Mouse (Mus musculus) small intestine, adult 2 months (tissue): ENCODE measurements around the gene Nthl1. TPM values are rescaled to one million over a fixed set of nuclear protein-coding genes. Genes with fewer than 3 reads are reported as not detected.
A peak's percentile ranks its signal among the peaks of the same experiment; 100 is the strongest.

Experiments
- H3K27ac ChIP-seq: fragments of 200-500 bp; 2 replicates; pipeline ENCODE4 v1.5.1; 2012; ENCODE audit warnings: low read depth, low read length, control low read depth, inconsistent platforms; ENCODE audit not compliant: insufficient read depth
- H3K27me3 ChIP-seq: fragments of 200-500 bp; 2 replicates; pipeline ENCODE4 v1.6.1; 2012; ENCODE audit warnings: mild to moderate bottlenecking, moderate library complexity, low read length, inconsistent platforms; ENCODE audit not compliant: control insufficient read depth, insufficient read depth
- H3K36me3 ChIP-seq: fragments of 200-500 bp; 2 replicates; pipeline ENCODE4 v1.6.1; 2012; ENCODE audit warnings: mild to moderate bottlenecking, low read length, control low read depth, inconsistent platforms; ENCODE audit not compliant: control insufficient read depth, insufficient read depth
- H3K4me1 ChIP-seq: fragments of 200-500 bp; 2 replicates; pipeline ENCODE4 v1.6.1; 2012; ENCODE audit warnings: low read length, inconsistent platforms, mixed read lengths; ENCODE audit not compliant: control insufficient read depth, insufficient read depth, insufficient read length
- H3K4me3 ChIP-seq: fragments of 200-500 bp; 2 replicates; pipeline ENCODE4 v1.5.1; 2012; ENCODE audit warnings: low read depth, mild to moderate bottlenecking, control low read depth, inconsistent platforms, low read length, moderate library complexity
- CTCF ChIP-seq: fragments of 200-500 bp; IDR thresholded peaks from 2 replicates; pipeline ENCODE4 v1.5.1; 2012; ENCODE audit warnings: low read depth, mild to moderate bottlenecking, control low read depth, inconsistent platforms, low read length, moderate library complexity, mixed read lengths; ENCODE audit not compliant: insufficient replicate concordance, insufficient read length; ENCODE audit errors: extremely low read depth
- POLR2A ChIP-seq: fragments of 200-500 bp; IDR thresholded peaks from 2 replicates; pipeline ENCODE4 v1.6.1; 2012; ENCODE audit warnings: low read depth, mild to moderate bottlenecking, control low read depth, inconsistent platforms, low read length, moderate library complexity
- WGBS: fragments of 180-500 bp; shearing (Covaris S2); methylation state at CpG from one replicate; pipeline ENCODE4 v1.1.7; 2018; 5-methylcytosine and 5-hydroxymethylcytosine counted together
- polyA plus RNA-seq: library from polyadenylated mRNA; depleted of rRNA; stranded (reverse); fragments of >200 nt; gene quantifications from 2 replicates; pipeline ENCODE4 v1.2.3, GENCODE M21; 2012; rRNA removed

The Nthl1 gene
- 6.0 and 7.2 TPM in 2 replicates for polyA plus RNA-seq

- peak within 1 kb of the TSS; percentile 74 for H3K4me3 ChIP-seq
- WGBS = under 1% methylated on average over 51 of the region's 51 CpGs
- peak; percentile 54 for TF ChIP-seq POLR2A
- TF ChIP-seq CTCF = no peak
These were observed at the start of gene Nthl1, which contains the start of gene Tsc2 for GRCm38 (mm10) chr17:24632167-24632812. Gene Nthl1 (plus strand): TSS chr17:24632680. Gene Tsc2 (minus strand): TSS chr17:24632630.

GRCm38 (mm10) chr17:24583599-24584460, 48.6 kb upstream of the Nthl1 start:
- WGBS = 75% methylated on average over 5 of the region's 5 CpGs
- TF ChIP-seq CTCF (no peak), POLR2A (no peak)
- H3K4me3 ChIP-seq = no peak overlapping the region
- H3K27ac ChIP-seq = no peak overlapping the region
- no peaks in the 10 kb centered on the region for H3K27me3 ChIP-seq
- H3K36me3 ChIP-seq = peaks cover 51% of the 10 kb centered on the region
- no peaks in the 10 kb centered on the region for H3K4me1 ChIP-seq

More at GRCm38 (mm10) chr17:24632167-24632812, at the start of gene Nthl1, which contains the start of gene Tsc2:
- Histone ChIP-seq H3K27me3 (no peaks in the 10 kb centered on the region), H3K4me1 (peaks cover 6% of the 10 kb centered on the region), H3K36me3 (peaks cover 11% of the 10 kb centered on the region), H3K27ac (peak within 1 kb of the TSS; percentile 72)

- H3K27me3 ChIP-seq = no peaks in the 10 kb centered on the region
- no peak overlapping the region for H3K4me3 ChIP-seq
- H3K27ac ChIP-seq = no peak overlapping the region
- 68% methylated on average over 3 of the region's 3 CpGs for WGBS
- TF ChIP-seq CTCF = no peak
- TF ChIP-seq POLR2A = no peak
- peaks cover 50% of the 10 kb centered on the region for H3K36me3 ChIP-seq
- H3K4me1 ChIP-seq = no peaks in the 10 kb centered on the region
These were observed 48.0 kb upstream of the Nthl1 start for GRCm38 (mm10) chr17:24584520-24584919.

- 89% methylated on average over 4 of the region's 4 CpGs for WGBS
- Histone ChIP-seq H3K4me1 (no peaks in the 10 kb centered on the region), H3K4me3 (no peak overlapping the region), H3K36me3 (peaks cover 47% of the 10 kb centered on the region), H3K27me3 (no peaks in the 10 kb centered on the region), H3K27ac (no peak overlapping the region)
- no peak for TF ChIP-seq CTCF
These were observed 45.9 kb upstream of the Nthl1 start for GRCm38 (mm10) chr17:24586532-24586931.

- Histone ChIP-seq H3K36me3 (peaks cover 67% of the 10 kb centered on the region), H3K27ac (no peak overlapping the region), H3K4me1 (no peaks in the 10 kb centered on the region), H3K4me3 (no peak overlapping the region), H3K27me3 (no peaks in the 10 kb centered on the region)
- WGBS = 75% methylated on average over 3 of the region's 3 CpGs
- TF ChIP-seq POLR2A (no peak), CTCF (no peak)
These were observed 41.5 kb upstream of the Nthl1 start for GRCm38 (mm10) chr17:24590943-24591342.

- no peak overlapping the region for H3K4me3 ChIP-seq
- WGBS = 92% methylated on average over 5 of the region's 5 CpGs
- peaks cover 67% of the 10 kb centered on the region for H3K36me3 ChIP-seq
- H3K4me1 ChIP-seq = no peaks in the 10 kb centered on the region
- no peaks in the 10 kb centered on the region for H3K27me3 ChIP-seq
- TF ChIP-seq POLR2A = no peak
- no peak for TF ChIP-seq CTCF
- no peak overlapping the region for H3K27ac ChIP-seq
These were observed 40.8 kb upstream of the Nthl1 start for GRCm38 (mm10) chr17:24591695-24592094.

GRCm38 (mm10) chr17:24593248-24593647, 39.2 kb upstream of the Nthl1 start:
- peaks cover 69% of the 10 kb centered on the region for H3K36me3 ChIP-seq
- no peaks in the 10 kb centered on the region for H3K4me1 ChIP-seq
- H3K4me3 ChIP-seq = no peak overlapping the region
- TF ChIP-seq CTCF = no peak
- no peaks in the 10 kb centered on the region for H3K27me3 ChIP-seq
- 84% methylated on average over 5 of the region's 5 CpGs for WGBS
- no peak overlapping the region for H3K27ac ChIP-seq
